Mouse (Mus musculus) layer of hippocampus, postnatal 14 days (tissue): ENCODE measurements at regions not wholly inside any gene's neighbourhood (a gene's known extent, or its start where the extent isn't known, plus 50 kb on each side); places are given as distances from the start of the nearest gene placed in this dataset.

Experiments used
- DNase-seq, 2 experiments: peaks; one replicate each; pipeline ENCODE4 v3.0.0; 2021 to 2022; ENCODE audit warnings: low spot score in 2 of 2, mixed read lengths in 1 of 2

DNA sequence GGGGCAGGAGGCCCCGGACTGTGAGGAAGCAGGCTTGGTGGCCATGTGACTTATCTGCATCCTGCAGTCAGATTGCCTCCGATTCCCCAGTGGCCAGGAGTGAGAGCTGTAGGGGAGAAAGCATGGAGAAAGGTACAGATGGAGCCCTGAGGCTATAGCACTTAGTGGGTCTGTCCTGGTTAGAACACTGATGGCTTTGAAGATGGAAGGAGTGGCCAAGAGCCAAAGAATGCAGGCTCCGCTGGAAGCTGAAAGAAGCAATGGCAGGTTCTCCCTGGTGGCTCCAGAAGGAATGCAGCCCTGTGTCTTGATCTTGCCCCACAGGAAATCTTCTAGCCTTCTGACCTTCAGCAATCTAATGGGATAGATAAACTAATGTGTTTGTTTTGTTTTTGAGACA lies 926.3 kb downstream of the 4930447A16Rik start:
- DNase-seq = no peak

DNA sequence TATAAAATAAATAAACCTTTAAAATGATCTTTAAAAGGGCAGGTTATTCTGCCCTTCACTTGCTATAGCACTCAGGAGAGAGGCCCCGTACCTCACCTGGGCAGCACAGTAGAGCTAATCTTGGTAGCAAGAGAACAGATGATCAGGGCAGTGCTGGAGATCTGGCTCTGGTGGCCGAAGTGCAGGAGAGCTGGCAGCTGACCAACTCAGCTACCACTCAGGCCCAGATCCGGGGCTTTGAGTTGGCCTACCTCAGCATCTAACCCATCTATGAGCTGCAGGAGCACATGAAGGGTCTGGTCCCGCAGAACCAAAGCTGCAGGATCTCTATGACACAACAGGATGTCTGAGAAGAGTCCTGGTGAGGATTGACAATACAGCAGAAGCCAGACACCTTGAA lies 928.0 kb downstream of the 4930447A16Rik start:
- no peak for DNase-seq

DNA sequence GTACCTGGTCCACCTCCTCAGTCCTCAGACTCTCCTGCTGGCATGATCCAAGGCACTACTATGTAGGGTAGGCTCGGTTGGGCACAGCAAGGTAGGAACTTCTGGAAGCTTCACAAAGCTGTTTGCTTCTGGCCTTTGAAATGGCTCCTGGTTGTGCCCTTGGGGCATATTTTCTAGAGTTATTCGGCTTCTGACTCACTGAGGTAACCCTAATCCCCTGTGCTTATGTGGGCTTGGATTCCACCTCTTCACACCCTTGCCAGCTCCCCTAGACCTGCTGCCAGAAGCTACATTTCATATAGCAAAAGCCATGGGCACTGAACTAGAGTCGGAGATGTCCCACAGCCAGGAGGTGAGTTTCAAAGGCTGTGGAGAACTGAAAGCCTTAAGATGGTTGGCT lies 933.7 kb downstream of the 4930447A16Rik start:
- DNase-seq = no peak

DNA sequence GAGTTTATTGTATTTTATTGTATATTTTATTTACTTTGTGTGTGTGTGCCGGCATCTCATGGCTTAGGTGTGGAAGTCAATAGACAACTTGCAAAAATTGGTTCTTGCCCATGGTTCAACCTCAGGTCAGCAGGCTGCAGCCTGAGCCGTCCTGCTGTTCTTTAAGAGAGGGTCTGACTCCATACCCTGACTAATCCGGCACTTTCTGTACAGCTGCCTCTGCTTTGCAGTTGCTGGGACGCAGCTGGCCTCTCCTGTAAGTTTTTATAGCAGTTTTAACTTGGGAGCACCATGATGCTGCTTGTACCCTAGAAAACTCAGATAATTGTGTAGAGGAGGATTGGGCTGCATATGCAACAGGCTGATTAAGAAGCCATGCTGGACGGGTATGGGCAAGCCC lies 938.2 kb downstream of the 4930447A16Rik start:
- DNase-seq = no peak

DNA sequence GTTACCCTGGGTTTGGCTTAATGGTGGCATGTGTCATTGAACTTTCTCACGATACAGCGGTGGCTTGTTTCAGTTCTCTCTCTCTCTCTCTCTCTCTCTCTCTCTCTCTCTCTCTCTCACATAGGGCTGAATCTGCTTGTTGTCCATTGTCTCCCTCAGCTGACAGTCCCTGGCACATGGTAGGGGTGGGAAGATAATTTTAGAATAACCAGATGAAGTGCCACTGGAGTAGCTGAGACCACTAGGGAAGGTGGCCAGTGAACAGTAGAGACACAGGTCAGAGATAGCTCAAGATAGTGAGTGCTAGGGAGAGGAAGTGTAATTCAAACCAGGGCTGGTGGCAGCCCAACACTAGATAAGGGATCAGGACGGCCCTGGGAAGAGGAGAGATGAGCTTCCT lies 938.7 kb downstream of the 4930447A16Rik start:
- DNase-seq = no peak

DNA sequence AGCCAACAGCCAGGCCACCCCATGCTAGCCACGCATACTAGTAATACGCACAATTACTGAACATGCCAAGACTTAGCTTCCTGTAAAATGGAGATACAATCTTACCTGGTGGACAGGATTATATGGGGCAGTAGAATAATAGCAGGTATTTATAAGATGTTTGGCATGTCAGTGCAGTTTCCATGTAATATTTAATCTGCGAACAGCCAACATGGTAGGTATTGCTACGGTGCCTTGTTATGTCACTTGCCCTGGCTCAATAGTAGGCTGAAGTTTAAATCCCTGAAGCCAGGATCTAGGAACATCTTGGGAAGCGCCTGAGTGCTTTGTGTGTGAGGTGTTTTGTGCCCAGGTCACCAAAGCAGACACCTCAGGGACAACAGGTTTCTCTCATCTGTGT lies 942.3 kb downstream of the 4930447A16Rik start:
- no peak for DNase-seq

DNA sequence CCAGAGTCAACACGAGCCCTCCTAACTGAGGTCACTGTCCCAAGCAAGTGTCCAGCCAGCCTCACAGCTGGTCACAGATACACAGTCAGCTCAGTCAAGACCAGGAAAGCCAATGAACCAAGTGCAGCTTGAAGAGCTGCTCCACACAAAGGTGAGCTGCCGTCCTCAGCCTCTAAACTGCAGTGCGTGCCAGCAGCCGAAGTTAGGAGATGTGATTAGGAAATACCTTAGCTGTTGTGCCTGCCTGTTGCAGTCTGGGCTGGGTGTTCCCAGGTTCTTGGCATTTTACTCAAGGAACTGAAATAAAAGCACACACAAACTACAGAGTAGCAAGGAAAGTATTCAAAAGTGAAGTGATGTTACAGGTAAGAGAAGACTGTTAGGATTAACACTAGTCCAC lies 942.9 kb downstream of the 4930447A16Rik start:
- DNase-seq = no peak

DNA sequence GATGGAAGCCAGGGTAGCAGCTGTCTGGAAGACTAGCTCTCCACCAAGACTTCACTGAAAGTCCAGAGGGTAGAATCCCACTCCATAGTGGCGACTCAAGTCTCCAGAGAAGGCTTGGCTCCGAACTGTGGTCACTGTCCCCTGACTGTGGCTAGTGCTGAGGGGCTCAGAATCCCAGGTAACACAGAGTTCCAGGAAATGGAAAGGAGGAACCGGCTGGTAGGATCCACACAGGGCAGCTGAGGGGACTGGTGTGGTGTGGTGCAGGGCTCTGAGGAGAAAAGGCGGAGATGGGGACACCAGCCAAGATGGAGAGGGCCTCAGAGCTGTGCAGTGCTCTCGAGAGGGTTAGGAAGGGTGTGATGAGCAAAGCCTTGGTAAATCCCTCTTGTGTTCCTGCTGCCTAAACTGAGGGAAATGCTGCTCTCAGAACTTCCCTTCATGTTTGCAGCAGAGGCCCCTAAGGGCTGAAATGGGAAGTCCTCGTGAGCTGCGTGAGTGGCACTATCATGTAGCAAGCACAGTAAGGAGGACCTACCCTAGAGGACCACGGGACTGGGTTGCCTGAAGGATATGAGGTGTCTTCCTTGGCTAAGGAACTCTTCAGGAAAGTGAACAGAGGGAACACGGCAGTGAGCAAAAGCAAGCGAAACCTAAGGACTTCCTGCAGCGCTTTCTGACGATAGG lies 946.2 kb downstream of the 4930447A16Rik start:
- no peak for DNase-seq

DNA sequence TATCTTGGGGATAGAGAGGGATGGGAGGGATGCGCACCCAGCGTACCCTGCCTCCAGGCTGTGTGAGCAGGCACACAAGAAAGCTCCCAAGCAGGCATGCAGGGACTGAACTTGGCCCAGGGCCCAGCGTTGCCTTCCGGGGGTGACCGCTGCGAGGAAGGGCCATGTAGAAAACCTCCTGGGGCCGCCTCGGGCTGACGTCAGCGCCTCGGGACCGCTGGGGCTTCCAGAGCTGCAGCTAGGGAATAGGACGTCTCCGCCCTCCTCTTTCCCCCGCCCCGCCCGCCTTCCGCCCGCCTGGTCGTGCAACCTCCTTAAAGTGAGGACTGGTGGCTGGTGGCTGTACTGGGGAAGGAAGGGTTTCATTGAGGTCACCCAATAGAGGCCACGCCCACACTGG lies 948.4 kb downstream of the 4930447A16Rik start:
- peak; percentile 51 to 55 for DNase-seq

DNA sequence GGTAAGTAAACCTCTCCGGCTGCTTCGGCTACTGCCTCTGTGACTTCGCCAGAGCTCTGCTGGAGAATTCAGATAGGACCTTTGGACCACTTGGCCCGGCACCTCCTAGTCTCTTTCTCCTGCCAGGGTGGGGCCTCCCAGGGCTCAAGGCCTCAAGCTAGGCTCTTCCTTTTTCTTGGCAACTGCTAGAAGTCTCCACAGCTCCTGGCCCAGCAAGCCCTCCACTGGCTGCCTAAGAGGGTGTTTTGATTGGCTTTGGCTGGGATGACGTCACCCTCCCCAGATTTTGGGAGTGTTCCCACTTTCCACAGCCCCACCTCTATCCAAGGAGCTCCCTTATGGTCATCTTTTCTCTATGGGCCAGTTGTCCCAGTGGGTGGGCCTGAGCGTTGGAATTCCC lies 949.4 kb downstream of the 4930447A16Rik start:
- peak in 1 of 2 experiments; percentile 26 for DNase-seq

DNA sequence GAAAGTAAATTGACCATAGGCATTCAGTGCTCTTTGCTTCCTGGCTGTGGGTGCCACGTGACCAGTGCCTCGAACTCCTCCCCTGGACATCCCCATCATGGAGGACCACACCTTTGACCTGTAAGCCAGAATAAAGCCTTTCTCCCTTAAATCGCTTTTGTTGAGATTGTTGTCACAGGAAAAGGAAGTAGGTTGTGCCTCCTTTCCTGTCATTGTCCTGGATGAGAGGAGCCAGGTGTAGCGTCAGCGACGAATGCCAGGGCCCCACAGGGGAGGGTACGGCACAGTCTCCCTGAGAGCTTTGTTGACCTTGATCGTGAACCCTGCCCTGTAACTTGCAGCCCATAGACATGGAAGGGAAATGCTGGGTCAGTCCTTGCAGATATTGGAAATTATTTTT lies 952.8 kb downstream of the 4930447A16Rik start:
- no peak for DNase-seq

DNA sequence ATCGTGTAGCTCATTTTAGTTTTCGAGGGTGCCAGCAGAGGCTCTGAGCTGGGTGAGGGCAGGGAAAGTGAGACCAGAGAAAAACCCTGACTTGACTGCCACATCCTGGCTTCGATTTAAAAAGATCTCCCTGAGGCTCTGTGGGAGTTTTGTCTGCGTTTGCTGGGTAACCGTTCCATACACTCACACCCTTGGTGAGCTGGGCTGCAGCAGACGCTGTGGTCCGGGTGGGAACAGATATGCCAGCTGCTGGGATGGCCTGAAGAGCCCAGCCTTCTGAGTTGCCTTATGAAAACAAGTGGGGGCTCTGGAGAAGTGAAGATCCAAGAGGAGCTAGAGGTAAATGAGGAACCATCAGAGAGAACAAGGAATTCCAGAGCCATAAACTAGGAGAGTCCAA lies 962.3 kb downstream of the 4930447A16Rik start:
- no peak for DNase-seq

DNA sequence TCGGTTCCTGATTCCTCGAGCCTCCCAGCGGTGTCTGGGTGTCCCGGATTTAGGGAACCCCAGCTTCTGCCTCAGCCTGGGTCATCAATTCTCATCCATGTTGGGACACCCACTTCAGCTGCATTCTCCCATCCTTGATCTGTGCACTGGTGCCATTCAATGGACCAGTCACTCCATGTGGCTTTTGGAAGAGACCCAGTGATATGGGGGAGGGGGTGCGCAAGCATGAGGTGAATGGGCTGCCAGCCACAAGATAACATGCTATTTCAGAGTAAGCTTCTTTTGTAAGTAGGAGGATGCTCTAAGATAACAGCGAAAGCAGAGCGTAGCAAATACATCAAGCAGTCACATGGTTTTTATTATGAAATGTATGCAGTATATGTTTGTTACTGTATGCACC lies 963.1 kb downstream of the 4930447A16Rik start:
- no peak for DNase-seq

DNA sequence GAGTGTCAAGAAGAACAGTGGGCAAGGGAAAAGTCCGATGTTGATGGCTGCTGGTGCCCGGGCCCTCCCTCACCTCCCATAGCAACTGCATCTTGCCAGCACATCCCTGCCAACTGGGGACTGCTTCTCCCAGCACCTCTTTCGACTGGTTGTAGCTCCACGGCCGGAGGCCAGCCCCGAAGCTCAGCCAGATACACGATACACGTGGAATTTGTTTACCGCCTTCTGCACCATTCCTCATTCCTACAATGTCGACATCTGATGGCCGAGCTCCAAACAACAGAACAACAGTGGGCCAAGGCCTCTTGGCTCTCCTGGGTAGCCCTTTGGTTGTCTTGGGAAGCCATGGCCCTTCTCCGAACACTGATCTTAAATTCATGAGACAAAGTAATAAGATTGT lies 965.1 kb downstream of the 4930447A16Rik start:
- DNase-seq = no peak

DNA sequence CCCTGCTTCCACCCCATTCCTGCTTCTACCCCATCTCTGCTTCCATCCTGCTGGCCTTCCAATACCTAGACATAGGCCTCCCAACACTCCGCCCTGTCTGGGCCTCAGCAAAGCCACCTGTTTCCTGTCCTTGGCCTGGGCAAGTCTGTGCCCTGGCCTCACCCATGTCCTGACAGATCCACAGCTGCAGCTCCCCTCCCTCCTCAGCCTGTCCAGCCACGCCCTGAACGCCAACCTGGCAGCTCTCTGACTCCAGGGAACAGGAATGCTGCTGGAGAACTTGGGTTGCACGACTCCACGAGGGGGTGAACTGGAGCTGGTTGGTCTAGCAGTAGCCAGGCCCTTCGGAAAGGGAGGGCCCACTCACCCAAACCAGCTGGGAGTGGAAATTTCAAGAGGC lies 966.1 kb downstream of the 4930447A16Rik start:
- DNase-seq = no peak

DNA sequence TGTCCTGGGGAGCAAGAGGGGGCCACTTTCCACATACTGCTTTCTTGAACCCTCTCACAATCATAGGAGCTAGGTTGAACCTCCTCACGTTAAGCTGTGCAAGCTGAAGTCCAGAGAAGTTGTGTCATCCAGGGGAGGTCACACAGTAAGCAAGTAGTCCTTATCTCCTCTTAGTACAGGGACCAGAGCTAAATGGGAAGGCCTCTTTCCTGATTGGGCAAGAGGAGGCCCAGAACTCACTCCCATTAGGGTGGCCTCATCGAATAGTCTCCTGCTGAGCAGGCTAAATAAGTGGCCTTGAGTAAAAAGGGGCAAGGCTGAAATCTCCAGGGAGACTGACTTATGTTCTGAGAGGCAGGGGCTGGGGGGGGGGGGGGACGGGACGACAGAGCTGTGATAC lies 966.5 kb downstream of the 4930447A16Rik start:
- DNase-seq = no peak

DNA sequence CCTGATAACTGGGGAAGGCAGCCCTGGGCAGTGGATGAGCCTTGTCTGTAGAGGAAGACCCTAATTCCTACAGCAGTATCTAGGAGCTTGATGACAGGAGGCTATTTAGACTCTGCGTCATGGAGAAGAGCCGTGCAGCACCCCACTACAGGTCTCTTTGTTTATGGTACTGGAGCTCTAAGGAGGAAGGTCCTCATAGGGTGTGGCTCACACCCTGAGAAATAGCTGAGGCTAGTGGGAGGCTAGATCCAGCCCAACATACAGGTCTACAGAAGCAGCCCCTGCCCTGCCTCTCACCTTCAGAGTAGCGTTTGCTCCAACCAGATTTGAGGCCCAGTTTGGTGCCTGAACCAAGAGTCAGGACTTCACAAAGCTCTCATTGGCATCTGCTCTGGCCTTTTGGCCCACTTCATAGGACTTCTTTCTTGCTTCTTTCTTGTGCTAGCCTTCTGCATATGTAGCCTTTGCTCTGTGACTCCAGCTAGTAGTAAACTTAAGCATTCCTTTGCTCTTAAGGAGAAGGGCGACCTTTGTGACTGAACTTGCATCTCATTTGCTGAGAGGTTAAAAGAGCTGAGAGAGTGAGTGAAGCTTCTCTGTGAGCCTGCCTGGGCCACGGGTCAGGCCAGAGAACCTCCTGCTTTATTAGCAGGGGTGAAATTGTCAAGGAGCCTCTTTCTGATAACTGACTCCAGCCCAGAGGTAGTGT lies 967.2 kb downstream of the 4930447A16Rik start:
- DNase-seq = no peak

DNA sequence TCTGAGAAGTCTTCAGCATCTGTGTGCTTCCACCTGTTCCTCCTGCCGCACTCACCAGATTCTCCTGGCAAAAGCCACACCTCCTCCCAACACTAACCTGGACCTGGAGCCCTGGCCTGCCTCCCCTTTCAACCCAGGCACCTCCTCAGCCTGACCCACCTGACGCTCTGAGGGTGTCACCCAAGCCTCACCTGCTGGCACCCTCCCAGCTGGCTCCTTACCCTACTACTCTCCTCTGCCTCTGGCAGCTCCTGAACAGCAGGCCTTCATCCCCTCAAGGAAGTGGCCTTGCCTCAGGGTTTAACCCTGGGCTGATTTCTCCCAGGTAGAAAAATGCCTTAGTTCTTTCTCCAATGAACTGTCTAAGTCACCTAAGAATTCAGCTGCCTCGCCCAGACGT lies 973.5 kb downstream of the 4930447A16Rik start:
- no peak for DNase-seq

DNA sequence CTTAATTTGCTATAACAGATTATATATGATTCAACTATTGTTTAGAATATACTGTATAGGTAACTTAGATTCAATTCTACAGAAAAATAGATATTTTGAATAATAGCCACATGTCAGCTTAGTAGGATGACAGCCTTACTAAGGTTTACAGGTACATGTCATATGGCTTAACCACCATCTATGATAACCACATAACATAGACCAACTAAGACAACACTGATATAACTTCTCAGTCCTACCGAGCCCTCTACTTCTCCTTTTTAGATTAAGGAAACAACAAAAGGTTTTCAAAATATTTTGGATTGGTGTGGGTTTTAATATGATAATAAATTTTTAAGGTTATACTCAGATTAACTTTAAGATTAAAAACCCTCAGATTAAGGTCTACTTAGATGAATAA lies 977.4 kb downstream of the 4930447A16Rik start:
- DNase-seq = no peak

DNA sequence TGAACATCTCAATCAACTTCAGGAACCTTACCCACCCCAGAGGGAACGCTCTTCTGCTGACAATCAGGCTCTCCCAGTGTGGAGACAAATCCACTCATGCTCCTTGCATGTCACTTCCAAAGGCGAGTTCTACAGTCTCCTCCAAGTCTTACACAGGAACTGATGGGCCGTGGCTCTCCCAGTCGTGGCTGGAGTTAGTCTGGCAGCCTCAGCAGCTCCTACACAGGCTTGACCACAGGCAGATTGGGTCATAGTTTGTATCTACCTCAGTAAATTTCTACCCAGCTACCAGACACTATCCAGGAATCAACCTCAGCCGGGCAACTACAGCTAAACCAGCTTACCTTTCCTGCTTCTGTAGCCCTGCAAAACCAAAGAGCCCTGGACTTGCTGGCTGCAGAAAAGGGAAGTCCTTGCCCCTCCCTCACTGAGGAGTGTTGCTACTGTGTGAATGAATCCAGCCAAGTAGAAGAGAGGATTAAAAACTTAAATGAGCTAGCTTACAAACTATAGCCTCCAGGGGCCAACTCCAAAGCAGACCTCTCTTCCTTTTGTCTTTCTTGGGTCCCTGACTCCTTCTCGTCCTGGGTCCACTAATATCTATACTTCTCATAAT lies 978.5 kb downstream of the 4930447A16Rik start:
- DNase-seq = no peak

DNA sequence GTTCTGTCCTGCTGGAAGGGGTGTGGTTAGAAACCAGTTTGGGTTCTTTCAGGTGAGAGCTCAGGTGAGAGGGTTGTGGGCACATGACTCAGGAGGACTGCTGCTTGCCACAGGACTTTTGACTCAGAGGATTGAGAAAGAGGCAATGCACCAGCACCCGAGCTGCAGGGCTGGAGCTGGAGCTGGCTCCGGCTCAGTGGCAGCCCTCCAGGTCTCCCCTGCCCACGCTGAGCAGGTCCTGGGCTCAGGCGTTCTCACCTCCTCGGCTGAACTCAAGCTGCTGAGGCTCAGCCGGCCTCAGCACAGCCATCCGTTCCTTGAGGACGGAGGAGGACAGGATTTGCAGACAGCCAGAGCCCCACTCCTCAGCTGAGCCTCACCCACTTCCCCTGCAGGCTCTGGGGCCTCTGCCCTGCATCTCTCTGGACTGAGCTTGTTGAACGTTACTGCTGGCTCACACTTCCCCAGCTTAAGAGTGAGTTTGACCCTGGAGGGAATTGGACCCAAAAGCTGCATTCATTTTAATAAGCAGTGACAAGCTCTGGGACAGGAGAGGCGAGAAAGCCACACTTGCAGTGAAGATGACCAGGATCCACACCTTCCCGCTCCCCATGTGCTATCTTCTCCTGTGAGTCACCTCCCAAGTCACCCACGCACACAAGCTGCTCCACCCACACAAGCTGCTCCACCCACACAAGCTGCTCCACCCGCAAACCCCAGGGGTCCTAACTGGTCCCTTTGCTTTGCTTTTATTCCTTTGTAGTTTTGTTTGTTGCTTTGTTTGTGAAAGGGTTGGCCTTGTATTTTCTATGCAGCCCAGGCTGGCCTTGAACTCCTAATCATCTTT lies 981.0 kb downstream of the 4930447A16Rik start:
- DNase-seq = no peak

DNA sequence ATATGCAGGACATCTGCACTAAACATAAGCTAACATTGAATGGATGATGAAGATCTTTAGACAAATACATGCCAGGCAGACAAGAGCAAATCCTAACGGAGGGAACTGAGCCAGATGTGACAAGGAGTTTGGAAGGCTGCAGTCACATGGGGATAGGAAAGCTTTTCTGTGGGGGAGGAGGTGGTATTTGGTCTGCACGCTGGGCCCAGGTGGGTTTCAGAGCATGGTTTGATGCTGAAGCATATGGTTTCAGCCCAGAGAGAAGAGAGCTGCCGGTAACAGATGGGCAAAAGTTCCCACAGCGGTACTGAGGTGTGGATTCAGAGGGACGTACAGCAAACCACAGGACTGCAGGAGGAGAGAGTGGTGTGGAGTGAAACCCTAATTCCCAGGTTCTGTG lies 982.1 kb downstream of the 4930447A16Rik start:
- DNase-seq = no peak
